Mouse (Mus musculus) intestine, embryonic 16.5 days (tissue): ENCODE measurements around the gene Sema4c. TPM values are rescaled to one million over a fixed set of nuclear protein-coding genes. Genes with fewer than 3 reads are reported as not detected.

ENCODE experiments used
- ATAC-seq: fragments of 200-750 bp; cut with Nextera tagmentation; 2 replicates; pipeline ENCODE4 v1.8.0; 2017; ENCODE audit warnings: moderate TSS enrichment, moderate library complexity
- H3K27ac ChIP-seq: fragments of 300-500 bp; sonication (generic); 2 replicates; pipeline ENCODE4 v1.5.1; 2014; ENCODE audit warnings: mild to moderate bottlenecking, low read length
- H3K27me3 ChIP-seq: fragments of 300-500 bp; sonication (generic); replicated peaks from 2 replicates; pipeline ENCODE4 v1.6.1; 2014; ENCODE audit warnings: low read length, control low read depth, mixed read lengths; ENCODE audit not compliant: control insufficient read depth, insufficient read depth
- H3K36me3 ChIP-seq: fragments of 300-500 bp; sonication (generic); 2 replicates; pipeline ENCODE4 v1.6.1; 2014; ENCODE audit warnings: low read length, control low read depth; ENCODE audit not compliant: control insufficient read depth, insufficient read depth
- H3K4me1 ChIP-seq: fragments of 300-500 bp; sonication (generic); 2 replicates; pipeline ENCODE4 v1.6.1; 2014; ENCODE audit warnings: low read length, control low read depth, mixed read lengths; ENCODE audit not compliant: control insufficient read depth, insufficient read depth
- H3K4me2 ChIP-seq: fragments of 300-500 bp; sonication (generic); 2 replicates; pipeline ENCODE4 v1.6.1; 2014; ENCODE audit warnings: low read depth, low read length, control low read depth
- H3K4me3 ChIP-seq: fragments of 300-500 bp; sonication (generic); 2 replicates; pipeline ENCODE4 v1.5.1; 2014; ENCODE audit warnings: mild to moderate bottlenecking, low read length
- H3K9ac ChIP-seq: fragments of 300-500 bp; sonication (generic); 2 replicates; pipeline ENCODE4 v1.6.1; 2014; ENCODE audit warnings: low read depth, low read length
- H3K9me3 ChIP-seq: fragments of 300-500 bp; sonication (generic); 2 replicates; pipeline ENCODE4 v1.6.1; 2016; ENCODE audit warnings: low read length, control low read depth; ENCODE audit not compliant: control insufficient read depth
- WGBS: fragments of 180-500 bp; shearing (Covaris S2); extraction: QIAGEN DNeasy Blood & Tissue Kit; methylation state at CpG from one replicate; pipeline ENCODE4 v1.1.7; 2014; 5-methylcytosine and 5-hydroxymethylcytosine counted together
- polyA plus RNA-seq: library from polyadenylated mRNA; unstranded; fragments of >200 nt; fragmentation: Nextera tagmentation; extraction: Ambion mirVana; gene quantifications from 2 replicates; pipeline ENCODE4 v1.2.1, GENCODE M21; 2015

Gene Sema4c
- polyA plus RNA-seq, 1 experiment from 2014 or later = 7.9 TPM

- H3K36me3 ChIP-seq = peaks cover 36% of the 10 kb centered on the region
- 88% methylated on average over 17 of the region's 17 CpGs for WGBS
- H3K9ac ChIP-seq = no peak overlapping the region
- no peaks in the 10 kb centered on the region for H3K27me3 ChIP-seq
- ATAC-seq = no peak
- H3K27ac ChIP-seq = no peak overlapping the region
- no peaks in the 10 kb centered on the region for H3K9me3 ChIP-seq
- H3K4me2 ChIP-seq = no peak overlapping the region
- H3K4me3 ChIP-seq = no peak overlapping the region
- peaks cover 41% of the 10 kb centered on the region for H3K4me1 ChIP-seq
Measured at GRCm38 (mm10) chr1:36551904-36552303, 6.2 kb downstream of the Sema4c start.

GRCm38 (mm10) chr1:36550075-36550863, 7.9 kb downstream of the Sema4c start:
- Histone ChIP-seq H3K27ac (no peak overlapping the region), H3K36me3 (peaks cover 36% of the 10 kb centered on the region), H3K9ac (no peak overlapping the region), H3K4me2 (no peak overlapping the region), H3K4me1 (peaks cover 46% of the 10 kb centered on the region), H3K9me3 (no peaks in the 10 kb centered on the region), H3K27me3 (no peaks in the 10 kb centered on the region), H3K4me3 (no peak overlapping the region)
- no peak for ATAC-seq
- WGBS = 75% methylated on average over 20 of the region's 20 CpGs

- H3K36me3 ChIP-seq = peaks cover 36% of the 10 kb centered on the region
- no peaks in the 10 kb centered on the region for H3K9me3 ChIP-seq
- 73% methylated on average over 18 of the region's 18 CpGs for WGBS
- no peak overlapping the region for H3K9ac ChIP-seq
- no peak overlapping the region for H3K4me2 ChIP-seq
- H3K4me1 ChIP-seq = peaks cover 38% of the 10 kb centered on the region
- H3K27me3 ChIP-seq = no peaks in the 10 kb centered on the region
- no peak for ATAC-seq
- H3K27ac ChIP-seq = no peak overlapping the region
- no peak overlapping the region for H3K4me3 ChIP-seq
Measured at GRCm38 (mm10) chr1:36549491-36549890, 8.7 kb downstream of the Sema4c start.

GRCm38 (mm10) chr1:36548771-36549170, 9.4 kb downstream of the Sema4c start:
- Histone ChIP-seq H3K27me3 (no peaks in the 10 kb centered on the region), H3K36me3 (peaks cover 32% of the 10 kb centered on the region), H3K4me2 (no peak overlapping the region)

GRCm38 (mm10) chr1:36547981-36548598, 10.1 kb downstream of the Sema4c start:
- Histone ChIP-seq H3K27me3 (no peaks in the 10 kb centered on the region), H3K4me3 (no peak overlapping the region), H3K36me3 (peaks cover 25% of the 10 kb centered on the region), H3K9me3 (no peaks in the 10 kb centered on the region), H3K4me2 (no peak overlapping the region), H3K9ac (0 out of 2 replicates have a peak overlapping the region, but pooled peaks have one; percentile 21), H3K27ac (peak overlapping the region; percentile 65), H3K4me1 (peaks cover 29% of the 10 kb centered on the region)
- 37% methylated on average over 9 of the region's 9 CpGs for WGBS
- no peak for ATAC-seq

More at GRCm38 (mm10) chr1:36548771-36549170, 9.4 kb downstream of the Sema4c start:
- Histone ChIP-seq H3K9ac (peak overlapping the region; percentile 16; the same call in 1 of the 2 replicates), H3K4me3 (no peak overlapping the region), H3K4me1 (peaks cover 32% of the 10 kb centered on the region), H3K27ac (peak overlapping the region; percentile 33; the same call in 1 of the 2 replicates), H3K9me3 (no peaks in the 10 kb centered on the region)
- 55% methylated on average over 8 of the region's 8 CpGs for WGBS
- ATAC-seq = no peak

- peak; percentile 99 for ATAC-seq
- Histone ChIP-seq H3K9me3 (no peaks in the 10 kb centered on the region), H3K4me1 (peaks cover 29% of the 10 kb centered on the region), H3K27me3 (no peaks in the 10 kb centered on the region), H3K36me3 (peaks cover 16% of the 10 kb centered on the region), H3K4me3 (peak within 1 kb of the TSS; percentile 79), H3K27ac (peak within 1 kb of the TSS; percentile 65), H3K4me2 (peak within 1 kb of the TSS; percentile 84), H3K9ac (peak within 1 kb of the TSS; percentile 84)
- WGBS = under 1% methylated on average over 43 of the region's 43 CpGs
Measured at GRCm38 (mm10) chr1:36546888-36547471, 11.2 kb downstream of the Sema4c start, which contains the start of gene Ankrd39. Gene Ankrd39, minus strand, starts transcription at chr1:36547445.

- Histone ChIP-seq H3K36me3 (peaks cover 22% of the 10 kb centered on the region), H3K27me3 (no peaks in the 10 kb centered on the region), H3K27ac (no peak overlapping the region), H3K9me3 (no peaks in the 10 kb centered on the region), H3K9ac (peak overlapping the region; percentile 84), H3K4me1 (peaks cover 29% of the 10 kb centered on the region), H3K4me3 (peak overlapping the region; percentile 79), H3K4me2 (peak overlapping the region; percentile 84)
- ATAC-seq = no peak
- whole genome bisulfite sequencing = 64% methylated on average over 19 of the region's 19 CpGs
Measured at GRCm38 (mm10) chr1:36545845-36546600, 12.1 kb downstream of the Sema4c start.

GRCm38 (mm10) chr1:36545382-36545781, 12.8 kb downstream of the Sema4c start:
- no peaks in the 10 kb centered on the region for H3K27me3 ChIP-seq
- peaks cover 22% of the 10 kb centered on the region for H3K36me3 ChIP-seq
- H3K4me1 ChIP-seq = peaks cover 29% of the 10 kb centered on the region
- H3K9ac ChIP-seq = 0 out of 2 replicates have a peak overlapping the region, but pooled peaks have one; percentile 3
- ATAC-seq = no peak
- no peak overlapping the region for H3K4me2 ChIP-seq
- 70% methylated on average over 2 of the region's 2 CpGs for WGBS
- no peak overlapping the region for H3K27ac ChIP-seq
- no peak overlapping the region for H3K4me3 ChIP-seq
- H3K9me3 ChIP-seq = no peaks in the 10 kb centered on the region

- H3K36me3 ChIP-seq = peaks cover 16% of the 10 kb centered on the region
- H3K27me3 ChIP-seq = no peaks in the 10 kb centered on the region
- no peak overlapping the region for H3K27ac ChIP-seq
- H3K4me1 ChIP-seq = peaks cover 16% of the 10 kb centered on the region
- no peak overlapping the region for H3K9ac ChIP-seq
- no peak overlapping the region for H3K4me3 ChIP-seq
- WGBS = 95% methylated on average over 9 of the region's 9 CpGs
- ATAC-seq = no peak
- H3K9me3 ChIP-seq = no peaks in the 10 kb centered on the region
- no peak overlapping the region for H3K4me2 ChIP-seq
Measured at GRCm38 (mm10) chr1:36542925-36543324, 15.2 kb downstream of the Sema4c start.
